Mouse (Mus musculus): ENCODE results near the gene Lzts3. TPM values are rescaled to one million over a fixed set of nuclear protein-coding genes. Genes with fewer than 3 reads are reported as not detected.
A peak's percentile ranks its signal among the peaks of the same experiment; 100 is the strongest.

Lzts3 gene
- polyA plus RNA-seq, 1 experiment: 2.4 TPM

- no peaks in the 10 kb centered on the region for H3K9me3 ChIP-seq (replicated peaks; ENCODE audit: control insufficient read depth, insufficient read depth, low read length, poor library complexity, severe bottlenecking)
- no peak overlapping the region for H3K27ac ChIP-seq (ENCODE audit: insufficient read depth, low read length)
- no peaks in the 10 kb centered on the region for H3K36me3 ChIP-seq (ENCODE audit: control insufficient read depth, insufficient read depth, low read length, poor library complexity, severe bottlenecking)
- no peaks in the 10 kb centered on the region for H3K4me1 ChIP-seq (ENCODE audit: control insufficient read depth, insufficient read depth, low read length)
- TF ChIP-seq EP300 (IDR thresholded peaks at IDR 0.05; ENCODE audit: insufficient read depth, low read depth, low read length): no peak
- TF ChIP-seq POLR2A (IDR thresholded peaks at IDR 0.05; ENCODE audit: insufficient read depth, low read length): no peak
- no peak for TF ChIP-seq CTCF (IDR thresholded peaks at IDR 0.05; ENCODE audit: low read depth, low read length)
- peak overlapping the region; percentile 65 for H3K9ac ChIP-seq (ENCODE audit: low read depth, poor library complexity, severe bottlenecking)
- H3K27me3 ChIP-seq (ENCODE audit: control insufficient read depth, insufficient read depth, low read length, poor library complexity, severe bottlenecking): no peaks in the 10 kb centered on the region
- peak overlapping the region; percentile 86 for H3K4me3 ChIP-seq (ENCODE audit: low read depth, low read length)
These were observed 374 bp downstream of the Lzts3 start for GRCm38 (mm10) chr2:130642197-130642660.

- no peak overlapping the region for H3K4me3 ChIP-seq (ENCODE audit: low read depth, low read length)
- H3K27me3 ChIP-seq (ENCODE audit: control insufficient read depth, insufficient read depth, low read length, poor library complexity, severe bottlenecking): no peaks in the 10 kb centered on the region
- no peaks in the 10 kb centered on the region for H3K36me3 ChIP-seq (ENCODE audit: control insufficient read depth, insufficient read depth, low read length, poor library complexity, severe bottlenecking)
- H3K4me1 ChIP-seq (ENCODE audit: control insufficient read depth, insufficient read depth, low read length): no peaks in the 10 kb centered on the region
- H3K9me3 ChIP-seq (replicated peaks; ENCODE audit: control insufficient read depth, insufficient read depth, low read length, poor library complexity, severe bottlenecking): no peaks in the 10 kb centered on the region
- 0 out of 2 replicates have a peak overlapping the region, but pooled peaks have one; percentile 65 for H3K9ac ChIP-seq (ENCODE audit: low read depth, poor library complexity, severe bottlenecking)
- H3K27ac ChIP-seq (ENCODE audit: insufficient read depth, low read length): no peak overlapping the region
- no peak for TF ChIP-seq POLR2A (IDR thresholded peaks at IDR 0.05; ENCODE audit: insufficient read depth, low read length)
- TF ChIP-seq CTCF (IDR thresholded peaks at IDR 0.05; ENCODE audit: low read depth, low read length): no peak
- TF ChIP-seq EP300 (IDR thresholded peaks at IDR 0.05; ENCODE audit: insufficient read depth, low read depth, low read length): no peak
These were observed 1.1 kb downstream of the Lzts3 start for GRCm38 (mm10) chr2:130641351-130642025.

GRCm38 (mm10) chr2:130639276-130639675 is 3.3 kb downstream of the Lzts3 start:
- Histone ChIP-seq H3K4me1 (ENCODE audit: control insufficient read depth, insufficient read depth, low read length) (no peaks in the 10 kb centered on the region), H3K27me3 (ENCODE audit: control insufficient read depth, insufficient read depth, low read length, poor library complexity, severe bottlenecking) (no peaks in the 10 kb centered on the region), H3K4me3 (ENCODE audit: low read depth, low read length) (no peak overlapping the region), H3K9ac (ENCODE audit: low read depth, poor library complexity, severe bottlenecking) (no peak overlapping the region), H3K9me3 (replicated peaks; ENCODE audit: control insufficient read depth, insufficient read depth, low read length, poor library complexity, severe bottlenecking) (no peaks in the 10 kb centered on the region), H3K27ac (ENCODE audit: insufficient read depth, low read length) (no peak overlapping the region), H3K36me3 (ENCODE audit: control insufficient read depth, insufficient read depth, low read length, poor library complexity, severe bottlenecking) (no peaks in the 10 kb centered on the region)
- TF ChIP-seq EP300 (IDR thresholded peaks at IDR 0.05; ENCODE audit: insufficient read depth, low read depth, low read length) (no peak), CTCF (IDR thresholded peaks at IDR 0.05; ENCODE audit: low read depth, low read length) (no peak), POLR2A (IDR thresholded peaks at IDR 0.05; ENCODE audit: insufficient read depth, low read length) (no peak)

- TF ChIP-seq CTCF (IDR thresholded peaks at IDR 0.05; ENCODE audit: low read depth, low read length) (no peak), POLR2A (IDR thresholded peaks at IDR 0.05; ENCODE audit: insufficient read depth, low read length) (no peak), EP300 (IDR thresholded peaks at IDR 0.05; ENCODE audit: insufficient read depth, low read depth, low read length) (no peak)
- Histone ChIP-seq H3K27ac (ENCODE audit: insufficient read depth, low read length) (no peak overlapping the region), H3K9ac (ENCODE audit: low read depth, poor library complexity, severe bottlenecking) (peak overlapping the region; percentile 66), H3K27me3 (ENCODE audit: control insufficient read depth, insufficient read depth, low read length, poor library complexity, severe bottlenecking) (no peaks in the 10 kb centered on the region), H3K36me3 (ENCODE audit: control insufficient read depth, insufficient read depth, low read length, poor library complexity, severe bottlenecking) (no peaks in the 10 kb centered on the region), H3K4me3 (ENCODE audit: low read depth, low read length) (peak overlapping the region; percentile 32), H3K4me1 (ENCODE audit: control insufficient read depth, insufficient read depth, low read length) (peaks cover 6% of the 10 kb centered on the region), H3K9me3 (replicated peaks; ENCODE audit: control insufficient read depth, insufficient read depth, low read length, poor library complexity, severe bottlenecking) (no peaks in the 10 kb centered on the region)
These were observed 4.4 kb downstream of the Lzts3 start for GRCm38 (mm10) chr2:130638101-130638611.

- TF ChIP-seq CTCF (IDR thresholded peaks at IDR 0.05; ENCODE audit: low read depth, low read length) (no peak), POLR2A (IDR thresholded peaks at IDR 0.05; ENCODE audit: insufficient read depth, low read length) (no peak), EP300 (IDR thresholded peaks at IDR 0.05; ENCODE audit: insufficient read depth, low read depth, low read length) (no peak)
- no peaks in the 10 kb centered on the region for H3K27me3 ChIP-seq (ENCODE audit: control insufficient read depth, insufficient read depth, low read length, poor library complexity, severe bottlenecking)
- no peaks in the 10 kb centered on the region for H3K9me3 ChIP-seq (replicated peaks; ENCODE audit: control insufficient read depth, insufficient read depth, low read length, poor library complexity, severe bottlenecking)
- peak overlapping the region; percentile 54 for H3K4me3 ChIP-seq (ENCODE audit: low read depth, low read length)
- H3K36me3 ChIP-seq (ENCODE audit: control insufficient read depth, insufficient read depth, low read length, poor library complexity, severe bottlenecking): no peaks in the 10 kb centered on the region
- peaks cover 9% of the 10 kb centered on the region for H3K4me1 ChIP-seq (ENCODE audit: control insufficient read depth, insufficient read depth, low read length)
- H3K27ac ChIP-seq (ENCODE audit: insufficient read depth, low read length): no peak overlapping the region
- H3K9ac ChIP-seq (ENCODE audit: low read depth, poor library complexity, severe bottlenecking): peak overlapping the region; percentile 54
These were observed 6.8 kb downstream of the Lzts3 start for GRCm38 (mm10) chr2:130635847-130636246.

- no peaks in the 10 kb centered on the region for H3K36me3 ChIP-seq (ENCODE audit: control insufficient read depth, insufficient read depth, low read length, poor library complexity, severe bottlenecking)
- peak overlapping the region; percentile 29 for H3K4me3 ChIP-seq (ENCODE audit: low read depth, low read length)
- TF ChIP-seq POLR2A (IDR thresholded peaks at IDR 0.05; ENCODE audit: insufficient read depth, low read length) (no peak), EP300 (IDR thresholded peaks at IDR 0.05; ENCODE audit: insufficient read depth, low read depth, low read length) (no peak), CTCF (IDR thresholded peaks at IDR 0.05; ENCODE audit: low read depth, low read length) (no peak)
- no peak overlapping the region for H3K27ac ChIP-seq (ENCODE audit: insufficient read depth, low read length)
- no peaks in the 10 kb centered on the region for H3K27me3 ChIP-seq (ENCODE audit: control insufficient read depth, insufficient read depth, low read length, poor library complexity, severe bottlenecking)
- peak overlapping the region; percentile 54 for H3K9ac ChIP-seq (ENCODE audit: low read depth, poor library complexity, severe bottlenecking)
- no peaks in the 10 kb centered on the region for H3K9me3 ChIP-seq (replicated peaks; ENCODE audit: control insufficient read depth, insufficient read depth, low read length, poor library complexity, severe bottlenecking)
- peaks cover 9% of the 10 kb centered on the region for H3K4me1 ChIP-seq (ENCODE audit: control insufficient read depth, insufficient read depth, low read length)
These were observed 7.7 kb downstream of the Lzts3 start for GRCm38 (mm10) chr2:130634739-130635411.

Data from ES-Bruce4 (cell line).